Mouse (Mus musculus): ENCODE measurements around the gene Col16a1. TPM values are rescaled to one million over a fixed set of nuclear protein-coding genes. Genes with fewer than 3 reads are reported as not detected.

Gene Col16a1
- 26.9 and 30.4 TPM in 2 replicates for polyA plus RNA-seq (2015; fragmentation: Nextera tagmentation; extraction: Ambion mirVana)

DNA sequence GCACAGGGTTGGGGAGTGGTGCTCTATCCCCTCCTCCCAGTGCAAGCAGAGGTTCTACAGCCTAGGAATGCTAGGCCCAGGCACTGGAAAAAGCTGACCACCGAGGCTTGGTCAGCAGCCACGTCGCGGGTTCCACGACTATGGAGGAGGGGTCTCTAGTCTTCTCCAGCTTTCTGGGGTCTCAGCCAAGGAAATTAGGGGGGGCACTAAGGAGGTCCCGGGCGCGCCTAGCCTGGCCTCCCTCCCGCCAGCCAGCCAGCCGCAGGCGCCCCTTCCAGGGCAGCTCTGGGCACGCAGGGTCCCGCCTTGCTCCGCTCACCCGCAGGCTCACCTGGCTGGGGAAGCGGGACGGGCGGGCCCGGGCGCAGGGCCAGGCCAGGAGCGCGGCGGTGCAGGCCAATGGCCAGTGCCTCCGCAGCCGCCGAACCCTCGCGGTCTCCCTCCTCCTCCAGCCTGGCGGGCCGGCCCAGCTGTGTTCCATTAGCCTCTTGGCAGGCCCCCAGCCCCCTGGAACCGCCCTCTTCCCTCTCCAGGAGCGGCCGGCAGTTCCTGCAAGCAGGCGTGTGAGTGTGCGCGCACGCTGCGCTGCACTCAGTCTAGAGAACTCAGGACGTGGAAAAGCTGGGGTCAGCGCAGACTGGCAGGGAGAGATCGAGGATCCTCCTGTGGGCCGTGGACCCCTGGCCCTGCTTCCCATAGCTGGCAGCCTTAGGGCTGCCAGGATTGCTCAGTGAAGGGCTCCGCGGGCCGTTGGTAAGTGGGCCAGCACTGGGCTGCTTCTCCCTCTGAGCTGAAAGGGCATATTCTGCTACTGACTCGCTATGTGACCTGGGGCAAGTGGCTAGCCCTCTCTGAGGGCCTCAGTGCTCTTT lies at the start of gene Col16a1:
Col16a1 (plus strand) TSS at position 510 of the 872 bp plus-strand sequence.
- peak within 1 kb of the TSS; percentile 87 for H3K27ac ChIP-seq (replicated peaks)
- H3K36me3 ChIP-seq, result no peaks in the 10 kb centered on the region; the same call in 1 of the 2 replicates
- H3K27me3 ChIP-seq (replicated peaks), result 0 out of 2 replicates have a peak, but pooled peaks cover 7% of the 10 kb centered on the region
- peak within 1 kb of the TSS; percentile 86 for H3K9ac ChIP-seq
- H3K4me3 ChIP-seq, result peak within 1 kb of the TSS; percentile 59
- H3K4me2 ChIP-seq, result peak within 1 kb of the TSS; percentile 82
- peaks cover 64% of the 10 kb centered on the region for H3K4me1 ChIP-seq
- no peaks in the 10 kb centered on the region for H3K9me3 ChIP-seq
- 1% methylated on average over 45 of the region's 46 CpGs for WGBS
- ATAC-seq (ENCODE audit: extremely low read depth, insufficient number of reproducible peaks, low FRiP score, low TSS enrichment), result peak; percentile 47; the same call in 1 of the 2 replicates

DNA sequence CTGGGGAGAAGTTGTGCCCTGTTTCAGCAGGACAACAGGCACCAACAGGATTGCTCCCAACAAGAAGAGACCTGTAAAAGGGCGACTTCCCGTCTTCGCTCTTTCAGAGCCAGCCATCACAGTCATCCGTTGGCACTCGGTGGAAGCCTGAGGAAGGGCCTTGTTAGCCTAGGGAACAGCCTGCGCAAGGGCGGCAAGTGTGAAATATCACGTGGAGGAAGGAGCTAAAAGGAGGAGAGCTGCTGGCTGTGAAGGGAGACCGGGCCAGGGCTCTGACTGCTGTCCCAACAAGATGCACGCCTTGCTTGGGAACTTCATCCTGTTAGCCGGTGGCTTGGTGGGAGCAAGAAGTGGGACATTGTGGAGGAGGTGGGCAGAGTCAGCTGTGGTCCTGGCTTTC lies 49.5 kb upstream of the Col16a1 start:
- Histone ChIP-seq H3K9me3 (no peaks in the 10 kb centered on the region), H3K27ac (replicated peaks) (no peak overlapping the region), H3K4me1 (peaks cover 38% of the 10 kb centered on the region), H3K9ac (0 out of 2 replicates have a peak overlapping the region, but pooled peaks have one; percentile 9), H3K27me3 (replicated peaks) (peaks cover 64% of the 10 kb centered on the region), H3K4me3 (no peak overlapping the region), H3K4me2 (no peak overlapping the region), H3K36me3 (no peaks in the 10 kb centered on the region)
- 31% methylated on average over 11 of the region's 11 CpGs for WGBS
- no peak for ATAC-seq (ENCODE audit: extremely low read depth, insufficient number of reproducible peaks, low FRiP score, low TSS enrichment)

DNA sequence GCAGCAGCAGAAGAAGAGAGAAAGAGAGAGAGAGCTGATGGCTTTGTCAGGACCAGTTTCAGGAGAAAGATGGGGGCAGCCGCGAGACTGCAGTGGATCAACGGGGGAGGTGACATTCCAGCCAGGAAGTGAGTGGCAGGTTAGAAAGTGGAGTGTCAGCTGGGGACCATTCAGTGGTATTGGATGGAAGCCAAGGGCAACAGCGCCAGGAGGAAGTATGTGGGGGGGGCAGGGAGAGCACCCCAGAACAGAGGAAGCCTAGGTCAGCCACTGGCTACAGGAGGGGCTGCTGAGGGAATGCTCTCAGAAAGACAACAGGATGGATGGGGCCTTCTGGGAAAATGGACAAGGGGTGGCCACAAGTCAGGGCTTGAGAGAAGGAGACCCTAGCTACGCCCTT lies 45.9 kb upstream of the Col16a1 start:
- ATAC-seq (ENCODE audit: extremely low read depth, insufficient number of reproducible peaks, low FRiP score, low TSS enrichment), result no peak
- H3K9ac ChIP-seq, result peak overlapping the region; percentile 37; the same call in 1 of the 2 replicates
- WGBS, result 18% methylated on average over 5 of the region's 5 CpGs
- peak overlapping the region; percentile 86 for H3K27ac ChIP-seq (replicated peaks)
- peaks cover 43% of the 10 kb centered on the region for H3K4me1 ChIP-seq
- no peaks in the 10 kb centered on the region for H3K9me3 ChIP-seq
- no peak overlapping the region for H3K4me3 ChIP-seq
- peak overlapping the region; percentile 20; the same call in 1 of the 2 replicates for H3K4me2 ChIP-seq
- peaks cover 56% of the 10 kb centered on the region for H3K27me3 ChIP-seq (replicated peaks)
- 0 out of 2 replicates have a peak, but pooled peaks cover 5% of the 10 kb centered on the region for H3K36me3 ChIP-seq

GRCm38 (mm10) chr4:130002157-130002556 lies 45.5 kb upstream of the Col16a1 start:
- Histone ChIP-seq H3K27ac (replicated peaks) (peak overlapping the region; percentile 86), H3K27me3 (replicated peaks) (peaks cover 59% of the 10 kb centered on the region), H3K9me3 (no peaks in the 10 kb centered on the region), H3K4me2 (peak overlapping the region; percentile 20; the same call in 1 of the 2 replicates), H3K4me1 (peaks cover 46% of the 10 kb centered on the region), H3K4me3 (no peak overlapping the region), H3K9ac (peak overlapping the region; percentile 37; the same call in 1 of the 2 replicates), H3K36me3 (0 out of 2 replicates have a peak, but pooled peaks cover 5% of the 10 kb centered on the region)
- ATAC-seq (ENCODE audit: extremely low read depth, insufficient number of reproducible peaks, low FRiP score, low TSS enrichment), result peak; percentile 57; the same call in 1 of the 2 replicates
- 40% methylated on average over 10 of the region's 10 CpGs for WGBS

DNA sequence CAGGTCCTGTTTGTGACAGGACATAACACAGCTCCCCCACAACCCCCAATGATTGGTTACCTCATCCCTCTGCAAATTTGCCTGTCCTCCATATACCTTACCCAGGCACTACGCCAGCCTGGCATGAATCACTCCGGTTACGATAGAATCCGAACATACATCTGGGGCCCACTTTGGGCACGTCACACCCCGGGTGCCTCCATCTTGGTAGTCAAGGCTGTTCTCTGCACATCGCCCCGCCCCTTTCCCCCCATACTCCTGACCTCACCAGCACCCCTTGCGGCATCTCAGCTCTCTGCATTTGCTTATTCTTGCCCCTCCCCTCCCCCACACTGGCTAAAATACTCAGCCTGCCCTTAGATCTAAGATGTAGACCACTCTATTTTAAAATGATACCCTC lies 42.0 kb upstream of the Col16a1 start:
- WGBS, result 43% methylated on average over 9 of the region's 9 CpGs
- no peak overlapping the region for H3K9ac ChIP-seq
- H3K4me3 ChIP-seq, result no peak overlapping the region
- H3K4me2 ChIP-seq, result no peak overlapping the region
- 0 out of 2 replicates have a peak, but pooled peaks cover 9% of the 10 kb centered on the region for H3K36me3 ChIP-seq
- no peaks in the 10 kb centered on the region for H3K9me3 ChIP-seq
- H3K27me3 ChIP-seq (replicated peaks), result peaks cover 63% of the 10 kb centered on the region
- ATAC-seq (ENCODE audit: extremely low read depth, insufficient number of reproducible peaks, low FRiP score, low TSS enrichment), result no peak
- H3K4me1 ChIP-seq, result peaks cover 26% of the 10 kb centered on the region
- no peak overlapping the region for H3K27ac ChIP-seq (replicated peaks)

DNA sequence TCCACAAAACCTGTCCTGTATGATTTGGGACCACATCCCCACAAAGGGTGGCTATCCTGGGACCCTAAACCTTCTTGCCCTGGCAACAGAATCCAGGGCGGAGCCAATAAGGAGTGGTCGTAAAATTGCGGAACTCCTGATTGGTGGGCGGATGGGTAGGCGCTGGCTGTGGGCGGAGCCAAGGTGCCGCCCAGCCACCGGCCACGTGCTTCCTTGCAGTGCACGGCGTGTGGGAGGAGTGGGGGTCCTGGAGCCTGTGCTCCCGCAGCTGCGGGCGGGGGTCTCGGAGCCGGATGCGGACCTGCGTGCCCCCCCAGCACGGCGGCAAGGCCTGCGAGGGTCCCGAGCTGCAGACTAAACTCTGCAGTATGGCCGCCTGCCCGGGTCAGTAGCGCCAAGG lies 41.1 kb upstream of the Col16a1 start:
- 7% methylated on average over 25 of the region's 25 CpGs for WGBS
- peak overlapping the region; percentile 69 for H3K9ac ChIP-seq
- H3K4me2 ChIP-seq, result peak overlapping the region; percentile 68
- H3K4me1 ChIP-seq, result peaks cover 17% of the 10 kb centered on the region
- H3K4me3 ChIP-seq, result peak overlapping the region; percentile 45
- no peaks in the 10 kb centered on the region for H3K9me3 ChIP-seq
- no peak for ATAC-seq (ENCODE audit: extremely low read depth, insufficient number of reproducible peaks, low FRiP score, low TSS enrichment)
- peaks cover 67% of the 10 kb centered on the region for H3K27me3 ChIP-seq (replicated peaks)
- 0 out of 2 replicates have a peak, but pooled peaks cover 9% of the 10 kb centered on the region for H3K36me3 ChIP-seq
- H3K27ac ChIP-seq (replicated peaks), result no peak overlapping the region

DNA sequence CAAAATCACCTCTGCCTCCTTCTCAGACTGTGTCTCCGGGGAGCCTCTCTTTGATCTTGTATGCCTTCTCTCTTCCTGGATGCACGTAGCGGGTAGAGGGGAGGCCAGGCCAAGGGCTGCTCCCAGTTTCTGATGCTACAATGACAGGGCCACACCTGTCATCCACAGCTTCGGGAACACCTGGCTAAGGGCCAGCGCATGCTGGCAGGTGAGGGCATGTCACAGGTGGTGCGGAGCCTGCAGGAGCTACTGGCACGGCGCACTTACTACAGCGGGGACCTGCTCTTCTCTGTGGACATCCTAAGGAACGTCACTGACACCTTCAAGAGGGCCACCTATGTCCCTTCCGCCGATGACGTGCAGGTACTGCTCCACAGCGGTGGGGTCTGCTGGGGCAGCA lies 38.6 kb upstream of the Col16a1 start:
- no peak for ATAC-seq (ENCODE audit: extremely low read depth, insufficient number of reproducible peaks, low FRiP score, low TSS enrichment)
- H3K36me3 ChIP-seq, result peaks cover 5% of the 10 kb centered on the region; the same call in 1 of the 2 replicates
- peaks cover 8% of the 10 kb centered on the region for H3K4me1 ChIP-seq
- no peaks in the 10 kb centered on the region for H3K9me3 ChIP-seq
- no peak overlapping the region for H3K4me2 ChIP-seq
- peaks cover 85% of the 10 kb centered on the region for H3K27me3 ChIP-seq (replicated peaks)
- H3K27ac ChIP-seq (replicated peaks), result no peak overlapping the region
- H3K9ac ChIP-seq, result no peak overlapping the region
- 70% methylated on average over 14 of the region's 14 CpGs for WGBS
- H3K4me3 ChIP-seq, result no peak overlapping the region

DNA sequence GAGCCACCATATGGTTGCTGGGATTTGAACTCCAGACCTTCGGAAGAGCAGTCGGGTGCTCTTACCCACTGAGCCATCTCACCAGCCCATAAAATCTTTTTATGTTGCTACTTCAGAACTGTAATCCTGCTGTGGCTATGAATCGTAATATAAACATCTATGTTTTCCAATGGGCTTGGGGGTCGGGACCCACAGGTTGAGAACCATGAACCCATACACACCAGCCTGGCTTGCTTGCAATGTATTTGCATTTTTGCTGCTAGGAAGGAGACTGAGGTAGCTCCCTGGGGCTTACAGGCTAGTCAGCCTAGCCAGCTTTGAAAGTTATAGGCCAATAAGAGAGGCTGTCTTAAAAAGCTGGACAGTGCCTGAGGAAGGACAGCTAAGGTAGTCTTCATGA lies 36.9 kb upstream of the Col16a1 start:
- Histone ChIP-seq H3K4me1 (peaks cover 8% of the 10 kb centered on the region), H3K27me3 (replicated peaks) (peaks cover 84% of the 10 kb centered on the region), H3K9ac (no peak overlapping the region), H3K4me3 (no peak overlapping the region), H3K4me2 (no peak overlapping the region), H3K36me3 (peaks cover 4% of the 10 kb centered on the region; the same call in 1 of the 2 replicates), H3K9me3 (no peaks in the 10 kb centered on the region), H3K27ac (replicated peaks) (no peak overlapping the region)
- no peak for ATAC-seq (ENCODE audit: extremely low read depth, insufficient number of reproducible peaks, low FRiP score, low TSS enrichment)
- WGBS, result 84% methylated on average over 4 of the region's 4 CpGs

DNA sequence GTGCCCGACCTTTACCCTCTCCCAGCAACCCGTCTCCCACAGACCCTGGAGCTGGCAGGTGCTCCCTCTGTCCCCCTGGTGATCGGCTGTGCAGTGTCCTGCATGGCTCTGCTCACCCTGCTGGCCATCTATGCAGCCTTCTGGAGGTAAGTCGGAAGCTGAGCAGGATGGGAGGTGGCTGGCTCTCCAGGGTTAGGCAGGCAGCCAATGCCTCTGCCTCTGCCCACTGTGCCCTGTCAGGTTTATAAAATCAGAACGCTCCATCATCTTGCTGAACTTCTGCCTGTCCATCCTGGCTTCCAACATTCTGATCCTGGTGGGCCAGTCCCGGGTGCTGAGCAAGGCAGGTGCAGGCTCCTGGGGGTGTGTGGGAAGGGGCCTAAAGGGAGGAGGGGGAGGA lies 35.4 kb upstream of the Col16a1 start:
- Histone ChIP-seq H3K4me3 (no peak overlapping the region), H3K36me3 (peaks cover 4% of the 10 kb centered on the region; the same call in 1 of the 2 replicates), H3K4me1 (no peaks in the 10 kb centered on the region), H3K4me2 (no peak overlapping the region), H3K9ac (no peak overlapping the region), H3K27me3 (replicated peaks) (peaks cover 84% of the 10 kb centered on the region), H3K9me3 (no peaks in the 10 kb centered on the region), H3K27ac (replicated peaks) (no peak overlapping the region)
- 76% methylated on average over 6 of the region's 6 CpGs for WGBS
- no peak for ATAC-seq (ENCODE audit: extremely low read depth, insufficient number of reproducible peaks, low FRiP score, low TSS enrichment)

- no peaks in the 10 kb centered on the region for H3K4me1 ChIP-seq
- ATAC-seq (ENCODE audit: extremely low read depth, insufficient number of reproducible peaks, low FRiP score, low TSS enrichment), result no peak
- peaks cover 4% of the 10 kb centered on the region; the same call in 1 of the 2 replicates for H3K36me3 ChIP-seq
- H3K9me3 ChIP-seq, result no peaks in the 10 kb centered on the region
- H3K4me3 ChIP-seq, result no peak overlapping the region
- no peak overlapping the region for H3K9ac ChIP-seq
- H3K27me3 ChIP-seq (replicated peaks), result peaks cover 84% of the 10 kb centered on the region
- H3K4me2 ChIP-seq, result no peak overlapping the region
- 65% methylated on average over 10 of the region's 10 CpGs for WGBS
- no peak overlapping the region for H3K27ac ChIP-seq (replicated peaks)
These were observed 34.5 kb upstream of the Col16a1 start for GRCm38 (mm10) chr4:130013111-130013510.

DNA sequence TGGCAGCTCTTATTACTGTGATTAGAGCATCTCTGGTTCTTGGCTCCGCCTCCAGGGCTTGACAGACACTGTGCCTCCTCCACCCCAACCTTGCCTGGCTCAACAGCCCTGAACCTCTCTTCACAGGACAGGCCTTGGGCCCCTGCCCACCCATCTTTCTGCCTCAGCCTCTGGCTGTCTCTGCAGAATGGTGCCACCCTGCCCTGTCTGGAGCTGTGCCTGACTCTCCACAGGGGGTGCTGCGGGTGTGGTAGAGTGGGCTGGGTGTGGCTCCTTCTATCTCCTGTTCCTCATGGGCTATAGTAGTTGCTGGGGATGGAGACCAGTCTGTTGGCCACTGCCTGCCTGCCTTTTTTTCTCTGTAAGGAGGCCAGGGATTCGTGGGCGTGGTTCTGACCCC lies 31.6 kb upstream of the Col16a1 start:
- WGBS, result 72% methylated on average over 4 of the region's 4 CpGs
- H3K9me3 ChIP-seq, result no peaks in the 10 kb centered on the region
- H3K27ac ChIP-seq (replicated peaks), result no peak overlapping the region
- no peak overlapping the region for H3K4me3 ChIP-seq
- ATAC-seq (ENCODE audit: extremely low read depth, insufficient number of reproducible peaks, low FRiP score, low TSS enrichment), result no peak
- no peaks in the 10 kb centered on the region for H3K4me1 ChIP-seq
- H3K36me3 ChIP-seq, result no peaks in the 10 kb centered on the region; the same call in 1 of the 2 replicates
- peaks cover 88% of the 10 kb centered on the region for H3K27me3 ChIP-seq (replicated peaks)
- no peak overlapping the region for H3K4me2 ChIP-seq
- H3K9ac ChIP-seq, result no peak overlapping the region
